Mouse (Mus musculus) adrenal gland, adult 8-10 months (tissue): Measurements from ENCODE around the gene Pnkd. TPM values are rescaled to one million over a fixed set of nuclear protein-coding genes. Genes with fewer than 3 reads are reported as not detected.
A peak's percentile ranks its signal among the peaks of the same experiment; 100 is the strongest.
"Not testable (repeated sequence)": the region's sequence is repeated elsewhere in the genome, so short reads cannot be mapped to it uniquely, and the experiment has no call there.

Experiments used
- DNase-seq: peaks from one replicate; pipeline ENCODE4 v3.0.0; 2022
- total RNA-seq, 4 experiments: library from RNA; stranded (reverse); gene quantifications; 2 replicates each; pipeline ENCODE4 v1.2.4; 2022

Gene Pnkd
- total RNA-seq, 4 experiments from 2014 or later = 68.1 to 76.1 (median 74.6) TPM

GRCm38 (mm10) chr1:74332241-74332763 lies 47.6 kb downstream of the Pnkd start:
- DNase-seq = peak; percentile 96

GRCm38 (mm10) chr1:74332930-74333329 lies 48.2 kb downstream of the Pnkd start:
- no peak for DNase-seq

- DNase-seq = no peak
Measured at GRCm38 (mm10) chr1:74334607-74335006, 49.9 kb downstream of the Pnkd start.

- no peak for DNase-seq
Measured at GRCm38 (mm10) chr1:74335033-74335432, 50.3 kb downstream of the Pnkd start.

GRCm38 (mm10) chr1:74335436-74336170 lies 50.9 kb downstream of the Pnkd start:
- DNase-seq = no peak

GRCm38 (mm10) chr1:74337241-74337771 lies 52.6 kb downstream of the Pnkd start:
- no peak for DNase-seq

GRCm38 (mm10) chr1:74338013-74338412 lies 53.3 kb downstream of the Pnkd start:
- DNase-seq = no peak

GRCm38 (mm10) chr1:74338626-74339025 lies 53.9 kb downstream of the Pnkd start:
- no peak for DNase-seq

GRCm38 (mm10) chr1:74339917-74340316 lies 55.2 kb downstream of the Pnkd start:
- DNase-seq = no peak

GRCm38 (mm10) chr1:74340361-74340764 lies 55.6 kb downstream of the Pnkd start:
- peak; percentile 76 for DNase-seq

- DNase-seq = not testable (repeated sequence)
Measured at GRCm38 (mm10) chr1:74340992-74341391, 56.3 kb downstream of the Pnkd start.

GRCm38 (mm10) chr1:74341898-74342297 lies 57.2 kb downstream of the Pnkd start:
- no peak for DNase-seq

- DNase-seq = no peak
Measured at GRCm38 (mm10) chr1:74342308-74342707, 57.6 kb downstream of the Pnkd start.

GRCm38 (mm10) chr1:74343161-74343560 lies 58.4 kb downstream of the Pnkd start:
- DNase-seq = no peak

- DNase-seq = no peak
Measured at GRCm38 (mm10) chr1:74344163-74344916, 59.6 kb downstream of the Pnkd start.

GRCm38 (mm10) chr1:74351185-74351769 lies 66.5 kb downstream of the Pnkd start:
- no peak for DNase-seq

- peak; percentile 49 for DNase-seq
Measured at GRCm38 (mm10) chr1:74352532-74353096, 67.9 kb downstream of the Pnkd start.

- no peak for DNase-seq
Measured at GRCm38 (mm10) chr1:74353453-74354229, 68.9 kb downstream of the Pnkd start.

GRCm38 (mm10) chr1:74357531-74357930 lies 72.8 kb downstream of the Pnkd start:
- DNase-seq = no peak

GRCm38 (mm10) chr1:74359952-74360517 lies 75.3 kb downstream of the Pnkd start:
- DNase-seq = no peak

- peak; percentile 68 for DNase-seq
Measured at GRCm38 (mm10) chr1:74361812-74362211, 77.1 kb downstream of the Pnkd start, which contains the start of gene Catip. Gene Catip, plus strand, starts transcription at chr1:74362108.
